Mouse (Mus musculus): ENCODE results near the gene Boll. TPM values are rescaled to one million over a fixed set of nuclear protein-coding genes. Genes with fewer than 3 reads are reported as not detected.

The Boll gene
- total RNA-seq, 1 experiment from 2014 or later = 2.4 TPM

DNA sequence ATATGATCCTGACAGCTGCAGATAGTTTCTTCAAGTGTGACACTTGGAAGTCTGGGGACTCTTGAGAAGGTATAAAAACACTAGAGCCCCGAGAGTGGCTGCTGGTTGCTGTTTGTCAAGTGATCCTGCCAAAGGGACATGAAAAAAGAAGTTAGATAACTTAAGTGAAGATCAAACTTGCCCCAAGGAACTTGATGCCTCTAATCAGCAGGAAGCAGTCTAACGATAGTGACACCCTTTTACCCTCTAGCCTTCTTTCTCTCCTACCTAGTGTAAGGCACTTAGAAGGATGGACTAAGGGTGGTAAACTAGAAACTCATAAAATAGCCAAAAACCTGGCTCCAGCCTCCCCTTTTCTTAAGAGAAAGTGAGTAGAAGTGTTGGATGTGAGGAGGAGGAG, 98.9 kb downstream of the Boll start:
- no peak for ATAC-seq (ENCODE audit: extremely low read depth, insufficient number of reproducible peaks, low FRiP score, poor library complexity, severe bottlenecking)

DNA sequence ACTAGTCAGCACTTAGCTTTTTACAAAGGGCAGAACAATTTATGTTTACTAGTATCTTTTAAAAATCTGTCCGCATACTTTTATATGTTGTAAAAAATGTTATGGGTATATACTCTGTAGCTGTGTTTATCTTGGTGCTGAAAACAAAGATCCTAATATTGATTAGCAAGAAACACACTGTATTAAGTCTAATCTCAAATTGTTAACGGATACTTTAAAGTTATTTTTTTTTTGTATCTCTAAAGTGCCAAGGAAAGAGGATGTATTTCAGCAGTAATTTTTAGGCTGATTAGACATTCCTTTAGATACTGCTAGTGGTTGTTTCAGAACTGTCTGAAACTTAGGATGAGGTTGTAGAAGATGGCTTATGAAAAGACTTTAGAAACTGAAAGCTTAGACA, 116.9 kb downstream of the Boll start:
- no peak for ATAC-seq (ENCODE audit: extremely low read depth, insufficient number of reproducible peaks, low FRiP score, poor library complexity, severe bottlenecking)

DNA sequence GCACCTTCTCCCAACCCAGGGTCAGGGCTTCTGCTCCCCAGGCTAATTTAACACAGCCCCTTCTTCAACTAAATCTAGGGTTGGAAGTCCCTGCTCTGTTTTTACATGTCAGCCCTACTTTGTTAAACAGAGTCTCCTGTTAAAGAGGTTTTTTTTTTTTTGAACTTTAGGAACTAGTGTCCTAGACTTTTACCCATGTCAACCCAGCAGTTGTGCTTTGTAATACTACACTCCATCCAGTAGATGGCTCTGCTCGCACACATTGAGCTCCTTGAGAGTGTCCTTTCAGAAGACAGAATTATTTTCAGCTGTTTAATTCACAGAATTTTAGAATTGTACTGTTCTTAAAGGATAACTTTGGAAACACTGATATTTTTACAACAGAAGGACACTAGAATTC, 124.0 kb downstream of the Boll start:
- ATAC-seq (ENCODE audit: extremely low read depth, insufficient number of reproducible peaks, low FRiP score, poor library complexity, severe bottlenecking) = peak; percentile 64; the same call in 1 of the 2 replicates

DNA sequence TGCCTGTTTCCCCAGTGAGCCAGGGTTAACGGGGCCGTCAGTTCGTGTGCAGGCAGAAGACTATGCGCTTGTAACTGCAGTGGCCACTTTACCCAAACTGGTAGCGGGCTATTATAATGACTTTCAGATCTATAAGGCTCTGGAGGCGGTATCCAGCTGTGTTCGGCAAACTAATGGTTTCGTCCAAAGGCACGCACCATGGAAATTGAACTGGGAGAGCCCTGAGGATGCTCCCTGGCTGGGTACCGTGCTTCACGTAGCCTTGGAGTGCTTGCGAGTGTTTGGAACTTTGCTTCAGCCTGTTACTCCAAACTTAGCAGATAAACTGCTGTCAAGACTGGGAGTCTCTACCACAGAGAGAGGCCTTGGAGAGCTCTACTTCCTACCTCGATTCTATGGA, 124.8 kb downstream of the Boll start:
- ATAC-seq (ENCODE audit: extremely low read depth, insufficient number of reproducible peaks, low FRiP score, poor library complexity, severe bottlenecking) = no peak

DNA sequence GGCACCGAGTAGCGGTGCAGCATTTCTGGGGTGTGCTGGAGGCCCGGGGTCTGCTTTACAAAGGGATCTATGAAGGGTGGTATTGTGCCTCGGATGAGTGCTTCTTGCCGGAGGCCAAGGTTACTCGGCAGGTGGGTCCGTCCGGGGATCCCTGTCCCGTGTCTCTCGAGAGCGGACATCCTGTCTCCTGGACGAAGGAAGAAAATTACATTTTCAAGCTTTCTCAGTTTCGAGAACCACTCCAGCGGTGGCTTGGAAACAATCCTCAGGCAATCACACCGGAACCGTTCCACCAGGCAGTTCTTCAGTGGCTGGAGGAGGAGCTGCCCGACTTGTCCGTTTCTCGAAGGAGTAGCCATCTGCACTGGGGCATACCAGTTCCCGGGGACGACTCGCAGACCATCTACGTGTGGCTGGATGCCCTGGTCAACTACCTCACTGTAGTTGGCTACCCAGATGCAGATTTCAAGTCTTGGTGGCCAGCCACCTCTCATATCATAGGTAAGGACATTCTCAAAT, 125.6 kb downstream of the Boll start:
- no peak for ATAC-seq (ENCODE audit: extremely low read depth, insufficient number of reproducible peaks, low FRiP score, poor library complexity, severe bottlenecking)

DNA sequence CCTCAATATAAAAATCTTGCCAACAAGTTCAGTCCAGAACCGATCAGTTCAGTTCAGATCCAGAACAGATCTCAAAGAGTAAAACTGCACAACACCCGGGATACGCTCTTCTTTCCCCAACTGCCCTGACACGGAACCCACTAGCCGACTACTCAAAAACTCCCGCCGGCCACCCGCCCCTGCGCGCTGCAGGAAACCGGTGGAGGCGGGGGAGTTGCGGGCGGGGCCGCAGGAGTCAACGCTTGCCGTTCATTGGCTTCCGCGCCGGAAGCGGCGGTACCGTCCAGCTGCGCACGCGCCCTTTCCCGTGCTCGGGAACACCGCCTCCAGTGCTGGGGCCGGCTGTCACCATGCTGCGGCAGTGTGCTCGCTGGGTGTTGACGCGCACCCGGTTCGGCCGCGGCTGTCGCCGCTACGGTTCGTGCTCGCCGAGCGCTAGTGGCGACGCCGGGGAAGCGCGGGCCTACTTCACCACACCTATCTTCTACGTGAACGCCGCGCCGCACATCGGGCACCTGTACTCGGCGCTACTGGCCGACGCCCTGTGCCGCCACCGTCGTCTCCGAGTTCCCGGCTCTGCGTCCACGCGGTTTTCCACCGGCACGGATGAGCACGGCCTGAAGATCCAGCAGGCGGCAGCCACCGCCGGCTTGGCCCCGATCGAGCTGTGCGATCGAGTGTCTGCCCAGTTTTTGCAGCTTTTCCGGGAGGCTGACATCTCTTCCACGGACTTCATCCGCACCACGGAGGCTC, 126.2 kb downstream of the Boll start, which contains the start of gene Mars2:
Gene Mars2, plus strand, starts transcription at position 288 of the 753 bp plus-strand sequence.
- ATAC-seq (ENCODE audit: extremely low read depth, insufficient number of reproducible peaks, low FRiP score, poor library complexity, severe bottlenecking) = peak; percentile 91

DNA sequence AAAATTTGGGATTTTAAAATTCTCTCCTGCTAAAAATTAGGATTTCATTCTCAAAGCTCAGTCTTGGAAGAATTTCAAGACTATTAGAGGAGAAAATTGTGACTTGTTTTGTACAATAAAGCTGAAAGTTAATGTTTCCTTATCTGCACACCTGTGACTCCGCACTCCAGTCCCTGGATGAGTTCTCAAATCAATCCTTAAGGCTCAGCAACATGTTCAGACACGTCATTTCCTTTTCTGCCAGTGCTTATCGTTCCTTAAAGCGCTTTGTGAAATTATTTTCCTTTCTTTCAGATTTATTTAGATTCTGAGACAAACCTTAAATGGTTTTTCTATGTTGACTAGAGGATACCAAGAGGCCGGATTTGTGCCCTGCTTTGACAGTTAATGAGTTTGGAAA, 126.8 kb downstream of the Boll start:
- ATAC-seq (ENCODE audit: extremely low read depth, insufficient number of reproducible peaks, low FRiP score, poor library complexity, severe bottlenecking) = no peak

DNA sequence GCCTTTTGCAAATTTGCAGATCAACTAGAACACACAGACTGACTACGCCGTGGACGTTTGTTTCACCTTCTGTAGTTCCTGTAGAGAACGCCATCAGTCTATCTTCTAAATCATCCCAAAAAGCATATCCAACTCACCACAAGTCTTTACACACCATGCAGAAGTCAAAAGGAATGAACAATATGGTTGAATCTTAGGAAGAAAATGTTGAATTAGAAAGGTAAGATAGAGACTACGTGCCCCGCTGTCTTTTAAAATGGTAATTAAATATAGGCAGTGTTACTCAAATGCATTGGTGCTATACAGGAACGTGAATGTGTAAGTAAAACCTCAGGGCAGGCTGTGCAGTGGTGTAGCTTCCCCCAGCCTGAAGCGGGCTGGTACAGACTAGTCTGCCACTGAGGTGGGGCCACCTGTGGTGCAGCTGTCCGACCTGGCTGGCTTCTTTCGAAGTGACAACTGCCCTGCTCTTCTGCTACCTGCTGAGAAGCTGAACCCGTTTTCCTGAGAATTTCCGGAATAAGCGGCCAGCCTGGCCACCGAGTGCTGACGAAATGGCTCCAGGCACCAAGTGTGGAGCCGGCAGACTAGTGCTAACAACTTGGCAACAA, 128.3 kb downstream of the Boll start:
- ATAC-seq (ENCODE audit: extremely low read depth, insufficient number of reproducible peaks, low FRiP score, poor library complexity, severe bottlenecking) = no peak

DNA sequence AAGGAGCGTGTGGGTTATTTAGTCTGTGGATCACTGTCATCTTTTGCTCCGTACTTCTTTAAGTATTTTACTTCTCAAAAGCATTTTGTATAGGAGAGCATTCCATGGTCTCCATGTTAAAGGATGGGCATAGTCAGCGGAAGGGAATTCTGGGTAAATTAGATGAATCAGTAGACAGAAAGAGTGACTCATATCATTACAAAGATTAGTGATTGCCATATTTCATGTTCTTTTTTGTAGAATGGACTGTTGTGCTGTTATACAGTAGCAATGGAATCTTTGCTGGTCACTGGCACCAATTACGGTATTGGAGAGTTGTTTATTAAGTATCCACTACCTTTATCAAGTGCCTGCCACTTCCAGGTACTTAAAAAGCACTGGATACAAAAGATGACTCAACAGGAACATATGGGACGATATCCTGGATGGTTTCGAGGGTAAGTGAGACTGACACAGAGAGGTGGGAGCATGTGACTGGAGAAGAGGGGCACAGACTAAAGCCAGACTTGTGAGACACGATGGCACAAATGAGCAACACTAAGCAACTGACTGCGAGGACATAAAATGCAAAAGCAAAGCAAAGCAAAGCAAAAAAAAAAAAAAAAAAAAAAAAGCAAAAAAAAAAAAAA, 134.9 kb downstream of the Boll start:
- ATAC-seq (ENCODE audit: extremely low read depth, insufficient number of reproducible peaks, low FRiP score, poor library complexity, severe bottlenecking) = no peak

DNA sequence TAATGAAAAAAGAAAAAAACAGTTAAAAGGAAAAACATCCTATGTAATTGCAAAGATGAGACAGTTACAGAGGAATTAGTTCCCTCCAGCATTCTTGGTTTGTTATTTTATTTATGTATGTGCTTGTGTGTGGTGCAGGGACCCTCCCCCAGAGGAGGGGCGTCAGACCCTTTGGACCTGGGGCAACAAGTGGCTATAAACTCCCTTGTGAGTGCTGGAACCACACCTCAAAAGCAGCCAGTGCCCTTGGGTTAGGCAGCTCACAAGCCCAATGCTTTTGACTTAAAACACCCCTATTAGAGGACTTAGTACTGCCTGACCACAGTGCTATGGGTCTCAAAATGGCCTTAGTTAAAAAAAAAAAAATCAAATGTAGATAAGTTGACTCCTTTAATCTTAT, 135.9 kb downstream of the Boll start:
- ATAC-seq (ENCODE audit: extremely low read depth, insufficient number of reproducible peaks, low FRiP score, poor library complexity, severe bottlenecking) = no peak

DNA sequence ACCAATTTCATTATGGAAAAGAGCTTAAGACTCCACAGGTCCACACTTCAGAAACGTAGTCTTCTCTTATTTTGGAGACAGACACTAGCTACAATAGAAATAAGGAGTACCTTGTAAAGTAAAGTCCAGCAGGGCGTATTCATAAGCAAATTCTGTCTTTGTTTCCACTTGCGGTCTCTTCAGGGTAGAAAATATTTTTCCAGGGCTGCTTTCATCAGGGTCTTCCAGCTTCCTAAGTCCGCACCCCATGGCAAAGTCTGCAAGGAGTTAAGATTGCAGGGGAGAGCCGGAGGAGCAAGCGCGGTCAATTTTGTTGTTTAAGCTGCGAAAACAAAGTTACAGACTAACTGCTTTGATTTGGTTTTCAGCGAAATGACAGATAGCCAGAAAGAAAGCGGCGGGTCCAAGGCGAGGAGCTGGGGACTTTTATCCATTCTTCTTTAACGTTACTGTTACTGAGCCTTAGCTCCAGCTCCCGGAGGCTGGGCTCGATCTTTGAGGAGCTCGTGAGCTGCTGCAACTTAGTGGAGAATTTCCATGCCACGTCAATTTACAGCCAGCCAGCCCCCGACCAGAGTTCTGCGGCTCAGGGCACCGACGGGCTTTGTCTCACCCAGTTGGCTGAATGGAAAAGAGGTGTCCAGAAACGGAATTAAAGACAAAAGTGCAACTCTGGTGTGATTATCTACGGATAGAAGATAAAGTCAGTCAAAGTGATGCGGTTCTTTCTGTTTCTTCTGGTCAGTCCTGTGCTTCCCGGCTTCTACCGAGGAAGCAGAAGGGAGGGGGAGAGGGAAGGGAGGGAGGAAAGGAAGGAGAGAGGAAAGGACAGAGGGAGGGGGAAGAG, 137.0 kb downstream of the Boll start, which contains the start of gene Rftn2:
Gene Rftn2, minus strand, starts transcription at position 772 of the 847 bp plus-strand sequence.
- no peak for ATAC-seq (ENCODE audit: extremely low read depth, insufficient number of reproducible peaks, low FRiP score, poor library complexity, severe bottlenecking)

DNA sequence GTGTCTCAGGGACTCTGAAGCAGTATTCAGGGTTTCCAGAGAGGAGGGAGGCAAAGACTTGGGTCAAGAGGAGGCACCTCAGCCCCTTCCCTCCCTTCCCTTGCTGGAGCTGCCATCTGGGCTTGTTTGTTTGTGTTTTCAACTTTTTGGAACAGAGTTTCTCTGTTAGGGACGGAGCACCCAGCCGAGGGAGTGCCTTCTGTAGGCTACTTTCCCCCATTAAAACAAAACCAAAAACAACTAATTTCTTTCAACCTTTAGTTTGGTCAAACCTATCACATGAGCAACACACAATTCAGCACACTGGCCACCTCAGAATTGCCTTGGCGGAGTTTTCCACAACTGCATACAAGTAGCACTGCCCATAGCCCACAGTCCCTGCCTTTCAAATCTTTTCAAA, 137.9 kb downstream of the Boll start:
- no peak for ATAC-seq (ENCODE audit: extremely low read depth, insufficient number of reproducible peaks, low FRiP score, poor library complexity, severe bottlenecking)

DNA sequence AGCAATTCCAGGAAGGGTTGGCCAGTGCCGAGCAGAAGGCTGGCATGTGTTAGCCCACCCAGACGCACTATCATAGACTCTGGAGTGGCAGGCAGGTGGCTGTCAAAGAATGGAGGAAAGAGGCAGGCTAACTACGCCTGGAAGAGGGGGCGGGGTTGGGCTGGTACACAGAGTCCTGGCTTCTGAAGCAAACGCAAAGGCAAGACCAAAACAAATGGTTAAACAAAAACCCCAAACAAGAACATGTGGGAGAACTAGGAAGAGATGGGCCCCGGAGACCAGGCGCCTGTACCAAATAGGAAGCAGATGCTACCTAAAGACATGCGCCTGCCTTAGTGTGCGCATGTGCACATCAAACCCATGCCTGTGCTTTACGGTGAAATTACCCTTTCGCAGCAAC, 139.2 kb downstream of the Boll start:
- no peak for ATAC-seq (ENCODE audit: extremely low read depth, insufficient number of reproducible peaks, low FRiP score, poor library complexity, severe bottlenecking)

DNA sequence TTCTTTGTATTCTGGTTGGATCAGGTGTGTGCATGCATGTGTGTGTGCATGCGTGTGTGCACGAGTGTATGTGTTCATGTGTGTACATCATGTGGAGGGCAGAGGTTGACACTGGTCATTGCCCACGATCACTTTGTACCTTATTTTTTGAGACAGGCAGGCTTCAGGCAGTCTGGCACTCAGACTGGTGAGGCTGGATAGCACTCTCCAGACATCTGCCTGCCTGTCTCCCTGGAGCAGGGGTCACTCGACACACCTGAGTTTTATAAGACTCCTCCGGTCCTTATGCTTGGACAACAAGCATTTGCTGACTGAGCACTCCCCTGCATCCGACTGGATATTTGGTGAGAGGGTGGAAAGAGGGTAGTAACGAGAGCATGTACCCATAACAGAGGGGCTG, 140.2 kb downstream of the Boll start:
- ATAC-seq (ENCODE audit: extremely low read depth, insufficient number of reproducible peaks, low FRiP score, poor library complexity, severe bottlenecking) = no peak

DNA sequence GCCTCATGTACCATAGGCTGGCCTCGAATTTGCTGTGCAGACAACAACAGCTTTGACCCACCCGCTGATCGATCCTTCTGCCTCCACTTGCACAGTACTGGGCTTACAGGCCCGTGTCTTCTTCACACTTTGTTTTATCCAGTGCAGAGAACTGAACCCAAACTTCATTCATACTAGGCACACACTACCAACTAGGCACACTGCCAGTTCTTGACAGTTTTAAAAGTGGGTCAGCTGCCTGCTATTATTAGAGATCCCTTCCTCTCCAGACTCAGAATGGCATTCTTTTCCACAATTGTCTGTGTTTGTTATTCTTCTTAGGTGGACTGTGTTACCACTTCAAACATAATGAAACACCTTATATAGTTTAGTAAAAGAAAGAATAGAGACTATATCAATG, 141.9 kb downstream of the Boll start:
- ATAC-seq (ENCODE audit: extremely low read depth, insufficient number of reproducible peaks, low FRiP score, poor library complexity, severe bottlenecking) = no peak

DNA sequence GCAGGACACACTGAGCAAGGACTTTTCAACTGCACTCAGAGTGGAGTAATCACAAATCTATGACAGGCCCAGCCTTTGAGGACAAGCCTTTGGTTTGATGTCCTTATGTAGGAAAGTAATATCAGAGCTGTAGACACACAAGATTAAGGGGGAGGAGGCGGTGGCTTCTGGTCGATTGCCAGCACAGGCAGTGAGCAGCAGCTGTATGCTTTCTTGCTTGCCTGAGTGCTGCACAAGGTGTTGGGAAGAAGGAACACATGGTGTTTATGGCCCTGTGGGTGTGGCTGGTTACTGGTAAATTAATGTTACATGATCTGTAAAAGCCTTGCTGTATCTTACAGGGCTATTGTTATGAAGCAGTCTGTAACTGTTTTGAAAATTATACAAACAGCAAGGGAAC, 146.1 kb downstream of the Boll start:
- ATAC-seq (ENCODE audit: extremely low read depth, insufficient number of reproducible peaks, low FRiP score, poor library complexity, severe bottlenecking) = no peak

DNA sequence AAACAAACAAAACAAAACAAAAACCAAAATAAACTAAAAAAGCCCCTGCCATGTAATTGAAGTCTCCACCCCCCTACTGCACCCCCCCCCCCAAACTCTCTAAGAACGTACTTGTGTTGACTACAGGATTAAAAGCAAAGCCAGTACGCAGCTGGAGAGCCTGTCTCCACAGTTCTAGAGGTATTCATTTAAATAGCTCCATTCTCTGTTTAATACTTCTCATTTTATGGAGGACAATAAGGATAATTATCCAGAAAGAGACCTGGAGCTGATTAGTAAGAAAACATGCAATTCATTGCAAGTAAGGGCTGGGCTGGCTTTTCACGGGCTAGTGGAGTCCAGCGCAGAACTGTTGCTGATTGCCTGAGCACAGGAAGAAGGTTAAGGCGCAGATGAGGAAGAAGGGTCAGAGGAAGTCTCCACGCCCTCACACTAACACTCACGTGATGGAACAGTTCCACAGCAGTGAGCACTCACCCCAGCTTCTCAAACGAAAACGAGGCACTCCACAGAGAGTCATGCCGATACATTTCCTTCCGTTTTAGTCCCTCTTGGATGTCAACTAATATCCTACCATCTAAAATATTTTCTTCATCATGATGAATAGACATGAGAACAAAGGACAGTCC, 148.0 kb downstream of the Boll start:
- peak; percentile 98 for ATAC-seq (ENCODE audit: extremely low read depth, insufficient number of reproducible peaks, low FRiP score, poor library complexity, severe bottlenecking)

DNA sequence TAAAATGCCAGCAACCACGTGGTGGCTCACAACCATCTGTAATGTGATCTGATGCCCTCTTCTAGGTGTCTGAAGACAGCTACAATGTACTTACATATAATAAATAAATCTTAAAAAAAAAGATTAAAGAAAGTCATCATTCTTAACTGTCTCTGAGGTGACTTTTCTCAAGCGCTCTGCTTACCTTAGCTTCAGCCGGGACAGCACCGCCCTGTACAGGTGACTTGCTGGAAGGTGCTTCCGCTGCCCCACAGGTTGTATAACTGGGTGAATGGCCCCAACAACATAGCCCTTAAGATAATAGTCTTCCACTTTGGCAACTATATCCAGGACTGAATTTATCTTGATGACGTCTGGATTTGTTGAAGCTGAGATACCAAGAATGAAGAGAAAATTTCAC, 149.3 kb downstream of the Boll start:
- ATAC-seq (ENCODE audit: extremely low read depth, insufficient number of reproducible peaks, low FRiP score, poor library complexity, severe bottlenecking) = no peak

DNA sequence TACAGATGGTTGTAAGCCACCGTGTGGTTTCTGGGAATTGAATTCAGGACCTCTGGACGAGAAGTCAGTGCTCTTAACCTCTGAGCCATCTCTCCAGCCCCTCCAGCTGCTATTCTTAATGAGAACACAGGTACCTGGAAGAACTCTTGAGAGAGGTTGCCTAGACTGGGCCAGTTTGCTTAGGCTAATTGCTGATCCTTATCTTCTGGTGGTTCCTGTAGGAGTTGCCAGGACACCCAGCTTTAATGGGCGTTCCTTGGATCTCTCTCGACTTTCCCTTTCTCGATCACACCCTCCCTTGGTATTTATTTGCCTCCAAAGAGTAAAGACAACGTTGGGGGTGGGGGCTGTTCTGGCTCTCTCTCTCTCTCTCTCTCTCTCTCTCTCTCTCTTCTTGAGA, 149.8 kb downstream of the Boll start:
- no peak for ATAC-seq (ENCODE audit: extremely low read depth, insufficient number of reproducible peaks, low FRiP score, poor library complexity, severe bottlenecking)
